Mouse (Mus musculus) urinary bladder, postnatal 4 days (tissue): ENCODE results near the gene Npc2.

Source experiments
- DNase-seq, 2 experiments: peaks; one replicate each; pipeline ENCODE4 v3.0.0; 2021 to 2022; ENCODE audit warnings: low spot score in 2 of 2

Npc2 gene

GRCm38 (mm10) chr12:84772726-84773441 is at the start of gene Npc2, which contains the start of gene Isca2:
Gene Npc2 (minus strand): TSS chr12:84773152.
Gene Isca2 (plus strand): TSS chr12:84773251.
- peak; percentile 96 to 97 for DNase-seq

DNA sequence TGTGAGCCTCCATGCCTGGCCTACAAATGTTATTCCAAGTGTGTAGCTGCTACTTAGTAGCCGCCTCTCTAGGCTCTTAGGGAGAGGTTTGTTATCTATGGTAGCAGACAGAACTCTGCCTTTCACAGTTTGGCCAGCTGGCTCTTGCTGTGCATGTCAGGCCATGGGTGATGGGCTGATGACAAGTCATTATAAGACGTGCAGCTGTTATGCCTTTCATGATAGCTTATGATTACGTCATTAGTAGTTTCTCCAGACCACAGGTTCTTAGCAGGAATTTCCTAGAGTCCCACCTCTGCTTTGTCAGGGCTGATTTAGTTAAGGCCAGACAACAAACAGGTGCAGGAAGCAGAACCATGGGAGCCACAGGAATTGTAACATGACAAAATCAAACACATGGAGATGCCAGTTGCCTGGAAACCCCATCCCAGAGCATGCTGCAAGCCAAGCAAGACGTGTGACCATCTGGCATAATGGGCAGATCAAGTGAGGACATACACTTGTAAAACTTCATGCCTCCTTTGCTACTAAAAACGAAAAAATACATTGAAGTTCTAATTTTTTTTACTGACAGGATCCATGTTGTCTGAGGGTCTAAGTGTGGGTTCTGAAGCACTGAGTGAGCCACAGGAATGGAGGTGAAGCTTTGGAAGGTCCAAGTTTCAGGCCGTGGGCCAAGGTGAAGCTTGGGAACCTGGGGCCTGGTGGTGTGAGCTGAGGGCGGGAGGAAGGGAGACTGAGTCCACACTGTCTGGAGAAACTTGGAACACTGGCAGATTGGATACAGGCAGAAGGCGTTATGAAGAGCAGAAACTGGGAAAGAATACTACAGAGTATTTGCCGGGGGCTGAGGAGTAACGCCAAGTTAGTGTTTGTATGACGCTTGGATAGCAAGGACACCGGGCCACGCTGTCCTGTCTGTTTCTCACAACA is 46.5 kb upstream of the Npc2 start:
- no peak for DNase-seq

DNA sequence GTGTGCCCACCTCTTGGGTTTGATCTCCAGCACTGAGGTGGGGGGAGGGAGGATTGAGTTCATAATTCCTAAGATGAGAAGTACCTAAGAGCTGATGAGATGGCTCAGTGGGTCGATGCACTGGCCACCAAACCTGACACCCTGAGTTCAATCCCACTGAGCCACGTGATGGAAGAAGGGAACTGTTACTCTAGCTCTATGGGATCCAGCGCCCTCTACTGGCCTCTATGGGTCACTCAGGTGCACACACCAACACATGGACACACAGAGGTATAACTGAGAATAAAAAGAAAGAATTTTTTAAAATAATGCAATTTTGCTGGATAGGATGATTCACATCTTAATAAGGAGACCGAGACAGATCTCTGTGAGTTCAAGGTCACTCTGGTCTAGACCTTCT is 45.5 kb upstream of the Npc2 start:
- no peak for DNase-seq

GRCm38 (mm10) chr12:84814663-84815325 is 41.8 kb upstream of the Npc2 start:
- DNase-seq = no peak

DNA sequence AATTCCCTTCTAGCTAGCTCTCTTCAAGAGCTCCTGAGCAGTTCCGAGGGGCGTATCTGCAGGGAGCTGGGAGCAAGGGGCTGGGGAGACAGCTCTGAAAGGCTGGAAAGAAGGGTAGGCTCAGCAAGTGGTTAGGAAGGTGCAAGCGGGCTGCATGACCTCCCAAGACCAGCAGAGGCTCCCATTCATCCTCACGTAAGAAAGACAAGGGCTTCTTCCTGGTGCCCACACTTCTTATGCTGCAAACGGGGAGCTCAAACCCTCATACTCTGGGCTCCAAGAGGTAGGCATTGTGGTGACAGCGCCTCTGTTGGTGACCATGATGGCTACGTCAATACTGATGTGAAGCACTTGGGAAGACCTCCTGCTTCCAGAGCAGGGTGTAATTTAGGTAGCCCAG is 40.8 kb upstream of the Npc2 start:
- no peak for DNase-seq

DNA sequence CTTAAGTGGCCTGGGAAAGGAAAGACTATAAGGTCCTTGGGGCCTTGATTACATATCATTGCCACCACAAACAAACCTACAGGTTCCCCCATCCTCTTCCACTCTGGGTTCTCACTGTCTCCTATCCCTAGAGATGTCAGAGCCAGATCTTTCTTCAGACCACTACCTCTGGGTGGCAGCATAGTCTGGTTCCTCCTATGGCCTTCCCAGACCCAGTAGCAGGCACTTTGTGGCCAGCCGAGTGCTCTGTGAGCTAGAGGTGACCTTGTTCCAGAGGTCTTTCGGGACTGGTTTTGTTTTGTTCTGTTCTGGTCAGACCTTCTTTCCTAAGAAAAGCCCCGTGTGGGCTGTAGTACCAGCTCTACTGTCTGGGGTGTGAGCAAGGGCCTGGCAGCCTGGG is 39.1 kb upstream of the Npc2 start:
- no peak for DNase-seq

DNA sequence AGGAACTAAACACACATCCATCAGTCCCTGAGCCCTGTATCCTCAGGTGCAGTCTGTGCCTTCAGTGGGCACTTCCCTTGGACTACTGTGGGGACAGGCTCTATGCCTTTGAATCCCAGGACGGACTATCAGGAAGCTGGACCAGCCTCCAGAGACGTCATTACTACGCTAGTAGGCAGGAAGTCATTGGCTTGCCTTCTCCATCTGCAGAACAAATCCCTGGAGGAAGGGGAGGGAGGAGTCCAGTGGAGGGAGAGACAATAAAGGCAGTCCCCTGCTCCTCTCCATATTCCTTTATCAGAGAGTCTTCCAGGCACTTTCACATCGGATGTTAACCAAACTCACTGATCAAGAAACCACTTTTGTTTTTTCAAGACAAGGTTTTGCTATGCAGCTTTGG is 38.6 kb upstream of the Npc2 start:
- DNase-seq = no peak

- no peak for DNase-seq
These were observed 37.9 kb upstream of the Npc2 start for GRCm38 (mm10) chr12:84810810-84811209.

GRCm38 (mm10) chr12:84809033-84809432 is 36.1 kb upstream of the Npc2 start:
- no peak for DNase-seq

- DNase-seq = no peak
These were observed 34.4 kb upstream of the Npc2 start for GRCm38 (mm10) chr12:84807351-84807750.

DNA sequence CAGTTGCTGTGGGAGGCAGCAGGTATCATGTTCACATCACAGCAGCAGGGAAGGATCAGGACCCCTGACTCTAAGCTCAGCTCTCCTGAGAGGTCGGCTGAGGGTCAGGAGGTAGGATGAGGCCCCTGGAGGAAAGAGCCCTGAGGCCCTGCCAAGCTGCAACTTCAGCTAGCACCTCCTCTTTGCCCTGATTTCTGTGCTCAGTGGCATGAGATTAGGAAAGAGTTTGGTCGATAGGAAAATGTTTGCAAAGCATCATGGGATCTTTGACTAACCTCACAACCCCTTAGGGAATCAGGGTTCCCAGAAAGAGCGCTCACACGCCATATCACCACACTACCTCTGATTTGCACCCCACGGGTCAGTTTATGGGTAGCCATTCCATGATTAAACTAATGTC is 33.8 kb upstream of the Npc2 start:
- DNase-seq = no peak

DNA sequence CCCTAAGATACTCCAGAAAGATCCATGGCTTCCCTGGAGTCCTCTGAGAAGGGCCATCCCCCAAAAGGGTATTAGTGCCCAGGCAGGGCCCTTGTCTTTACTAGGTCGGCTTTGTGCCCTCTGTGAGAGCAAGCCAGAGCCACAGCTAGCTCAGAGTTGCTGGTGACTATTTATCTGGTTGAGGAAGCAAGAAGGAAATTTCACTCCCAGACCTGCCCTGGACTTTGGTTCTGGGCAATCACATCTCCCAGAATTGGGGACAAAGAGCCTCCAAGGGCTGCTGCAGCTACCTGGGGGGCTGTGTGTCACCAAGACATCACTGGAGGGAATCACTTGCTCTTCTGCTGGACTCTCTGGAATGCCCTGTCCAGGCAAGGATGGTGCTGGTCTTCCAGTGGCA is 33.1 kb upstream of the Npc2 start:
- DNase-seq = no peak

- DNase-seq = no peak
These were observed 32.4 kb upstream of the Npc2 start for GRCm38 (mm10) chr12:84805228-84805842.

- no peak for DNase-seq
These were observed 29.7 kb upstream of the Npc2 start for GRCm38 (mm10) chr12:84802625-84803024.

GRCm38 (mm10) chr12:84801532-84802110 is 28.7 kb upstream of the Npc2 start:
- no peak for DNase-seq

DNA sequence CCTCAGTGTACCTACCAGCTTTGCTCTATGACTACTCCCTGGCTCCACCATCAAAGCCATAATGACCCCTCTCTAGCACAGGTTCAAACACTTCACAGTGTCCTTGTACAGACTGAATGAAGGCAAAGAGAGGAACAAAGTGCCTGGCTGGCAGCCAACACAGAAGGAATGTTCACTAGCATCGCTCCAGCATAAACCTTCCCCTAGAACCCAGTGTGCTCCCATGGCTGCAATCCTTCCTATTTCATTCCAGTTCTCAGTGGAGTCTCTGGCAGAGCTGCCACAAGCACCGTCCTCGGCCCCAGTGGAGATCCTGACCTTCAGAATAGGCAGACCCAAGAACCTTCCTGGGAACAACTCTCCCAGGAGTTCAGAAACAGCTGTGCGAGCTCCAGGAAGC is 27.5 kb upstream of the Npc2 start:
- no peak for DNase-seq

DNA sequence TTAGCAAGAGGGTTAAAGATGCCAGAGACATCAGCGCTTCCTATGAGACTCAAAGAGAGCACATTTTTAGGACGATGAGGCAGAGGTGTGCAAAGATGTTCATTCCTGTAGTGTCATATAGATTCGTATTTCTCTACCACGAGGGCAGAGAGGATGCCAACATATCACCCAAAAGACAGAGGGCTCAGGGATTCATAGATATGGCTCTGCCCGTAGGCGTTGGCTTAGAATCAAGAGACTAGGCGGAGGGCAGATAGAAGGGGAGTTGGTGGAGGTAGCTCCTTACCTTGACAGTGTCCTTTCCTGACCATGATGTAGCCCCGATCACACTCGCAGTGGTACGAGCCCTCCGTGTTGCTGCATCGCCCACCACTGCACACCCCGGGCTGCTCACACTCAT is 26.1 kb upstream of the Npc2 start:
- DNase-seq = no peak

- no peak for DNase-seq
These were observed 21.7 kb upstream of the Npc2 start for GRCm38 (mm10) chr12:84794647-84795046.

GRCm38 (mm10) chr12:84792629-84793028 is 19.7 kb upstream of the Npc2 start:
- DNase-seq = no peak

DNA sequence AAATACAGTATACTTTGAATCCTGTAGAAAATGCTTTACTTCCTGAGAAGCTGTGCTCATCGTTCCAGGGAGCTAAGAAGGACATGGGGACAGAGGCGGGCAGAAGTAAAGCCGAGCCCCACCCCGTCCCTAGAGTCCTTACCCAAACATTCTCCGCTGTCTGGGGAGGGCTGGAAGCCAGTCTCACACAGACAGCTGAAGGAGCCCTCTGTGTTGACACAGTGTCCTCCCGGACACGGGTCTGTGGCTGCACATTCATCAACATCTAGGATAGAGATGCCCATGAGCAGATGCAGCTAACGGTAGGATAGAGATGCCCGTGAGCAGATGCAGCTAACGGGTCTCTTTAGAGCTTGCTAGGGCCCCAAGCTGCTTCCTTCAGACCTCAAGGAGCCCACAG is 17.9 kb upstream of the Npc2 start:
- no peak for DNase-seq

GRCm38 (mm10) chr12:84786091-84786490 is 13.1 kb upstream of the Npc2 start:
- no peak for DNase-seq
